Mouse (Mus musculus): Measurements from ENCODE around the gene Ccl5. TPM values are rescaled to one million over a fixed set of nuclear protein-coding genes. Genes with fewer than 3 reads are reported as not detected.

Ccl5 gene
- 149 TPM for polyA plus RNA-seq (2017; shearing (Covaris generic))

GRCm38 (mm10) chr11:83530360-83530759, at the start of gene Ccl5:
Ccl5 (minus strand) TSS chr11:83530518.

GRCm38 (mm10) chr11:83578186-83578760, 48.0 kb upstream of the Ccl5 start, which contains the start of gene Ccl9:
Ccl9 (minus strand) TSS chr11:83578636.

GRCm38 (mm10) chr11:83522075-83522474, 8.2 kb downstream of the Ccl5 start, which contains the start of gene Heatr9:
Heatr9 (minus strand) TSS chr11:83522175.

Other genes starting within 250 kb of the Ccl5 start
- not detected for gene Slfn14, start 243.8 kb downstream of the Ccl5 start, polyA plus RNA-seq (2017; shearing (Covaris generic))
- gene Ap2b1, start 231.5 kb downstream of the Ccl5 start, polyA plus RNA-seq (2017; shearing (Covaris generic)): 53.9 TPM
- gene Pex12, start 227.9 kb downstream of the Ccl5 start, polyA plus RNA-seq (2017; shearing (Covaris generic)): 16.3 TPM
- gene Rasl10b, start 121.4 kb downstream of the Ccl5 start, polyA plus RNA-seq (2017; shearing (Covaris generic)): not detected
- not detected for gene Gas2l2, start 101.1 kb downstream of the Ccl5 start, polyA plus RNA-seq (2017; shearing (Covaris generic))
- 2.7 TPM for gene 1700020L24Rik, start 92.8 kb downstream of the Ccl5 start, polyA plus RNA-seq (2017; shearing (Covaris generic))
- gene Mmp28, start 67.4 kb downstream of the Ccl5 start, polyA plus RNA-seq (2017; shearing (Covaris generic)): not detected
- gene Taf15, start 57.4 kb downstream of the Ccl5 start, polyA plus RNA-seq (2017; shearing (Covaris generic)): 18.0 TPM
- 0.30 TPM for gene Heatr9, start 8.3 kb downstream of the Ccl5 start, polyA plus RNA-seq (2017; shearing (Covaris generic))
- gene Ccl9, start 48.1 kb upstream of the Ccl5 start, polyA plus RNA-seq (2017; shearing (Covaris generic)): not detected
- 0.62 TPM for gene Ccl6, start 62.6 kb upstream of the Ccl5 start, polyA plus RNA-seq (2017; shearing (Covaris generic))
- gene Rpl9-ps1, start 115.1 kb upstream of the Ccl5 start, polyA plus RNA-seq (2017; shearing (Covaris generic)): not detected
- 0.78 TPM for gene Ccl3, start 118.8 kb upstream of the Ccl5 start, polyA plus RNA-seq (2017; shearing (Covaris generic))
- 7.7 TPM for gene Ccl4, start 132.1 kb upstream of the Ccl5 start, polyA plus RNA-seq (2017; shearing (Covaris generic))
- 1.4 TPM for gene Wfdc17, start 173.5 kb upstream of the Ccl5 start, polyA plus RNA-seq (2017; shearing (Covaris generic))
- not detected for gene Wfdc18, start 178.5 kb upstream of the Ccl5 start, polyA plus RNA-seq (2017; shearing (Covaris generic))
- gene Wfdc21, start 216.4 kb upstream of the Ccl5 start, polyA plus RNA-seq (2017; shearing (Covaris generic)): not detected
- 45.3 TPM for gene Heatr6, start 223.2 kb upstream of the Ccl5 start, polyA plus RNA-seq (2017; shearing (Covaris generic))